Mouse (Mus musculus) ES-E14 (cell line): ENCODE measurements at regions not wholly inside any gene's neighbourhood (a gene's known extent, or its start where the extent isn't known, plus 50 kb on each side); places are given as distances from the start of the nearest gene placed in this dataset.

ENCODE experiments used
- HCFC1 ChIP-seq: IDR thresholded peaks from 2 replicates; pipeline ENCODE4 v1.6.1; 2012; ENCODE audit warnings: low read length, inconsistent platforms, borderline replicate concordance; ENCODE audit not compliant: insufficient read depth
- ZC3H11A ChIP-seq: IDR thresholded peaks from 2 replicates; pipeline ENCODE4 v1.6.1; 2012; ENCODE audit warnings: low read depth, mild to moderate bottlenecking, inconsistent platforms, low read length, borderline replicate concordance
- ZNF384 ChIP-seq: IDR thresholded peaks from 2 replicates; pipeline ENCODE4 v1.6.1; 2012; ENCODE audit warnings: low read depth, low read length, inconsistent platforms

- no peak for TF ChIP-seq ZNF384
- TF ChIP-seq ZC3H11A, result no peak
- no peak for TF ChIP-seq HCFC1
Measured at GRCm38 (mm10) chr17:47143898-47144297, 133.5 kb upstream of the Ubr2 start.
